Mouse (Mus musculus): ENCODE results near the gene Esp15.
"Not testable (repeated sequence)": the region's sequence is repeated elsewhere in the genome, so short reads cannot be mapped to it uniquely, and the experiment has no call there.

The Esp15 gene

GRCm38 (mm10) chr17:39640654-39641053 lies at the start of gene Esp15:
Gene Esp15, plus strand, starts transcription at chr17:39640954.
- not testable (repeated sequence) for DNase-seq (ENCODE audit: extremely low spot score, low spot score)

- no peak for DNase-seq (ENCODE audit: extremely low spot score, low spot score)
Observed at GRCm38 (mm10) chr17:39591550-39591949, 49.2 kb upstream of the Esp15 start.

Data from neural tube, embryonic 10.5 days (tissue).